Mouse (Mus musculus): Measurements from ENCODE around the gene Acin1. TPM values are rescaled to one million over a fixed set of nuclear protein-coding genes. Genes with fewer than 3 reads are reported as not detected.

The Acin1 gene
- total and polyA plus RNA-seq, 3 experiments = 74.0 to 324 (median 118) TPM

GRCm38 (mm10) chr14:54641305-54641969 is 45.3 kb downstream of the Acin1 start, which contains the start of gene Cdh24:
Gene Cdh24 (minus strand): TSS chr14:54641364.
- DNase-seq (ENCODE audit: extremely low read depth) = peak; percentile 75
- peak within 1 kb of the TSS; percentile 22 for H3K9ac ChIP-seq (ENCODE audit: insufficient read depth, low read depth)
- in situ Hi-C loops (cut with MboI; ENCODE audit: low pct_ligation_motif_present, low pct_unique_long_range_greater_than_20kb, low sequenced_read_pairs) (loop anchor here (25.0 kb wide), 1 partner anchor 579 kb away; no protein-coding TSS in a partner anchor), dilution Hi-C loops (cut with MboI; ENCODE audit: extremely low pct_ligation_motif_present, extremely low pct_unique_long_range_greater_than_20kb, low sequenced_read_pairs) (no loop called here)
- no peaks in the 10 kb centered on the region for H3K79me2 ChIP-seq (replicated peaks; ENCODE audit: control insufficient read depth, extremely low read depth, insufficient read depth, poor library complexity, severe bottlenecking)
- H3K27ac ChIP-seq (ENCODE audit: insufficient read depth, low read depth) = peak within 1 kb of the TSS; percentile 23; the same call in 1 of the 2 replicates
- peak within 1 kb of the TSS; percentile 68 for H3K4me2 ChIP-seq (ENCODE audit: insufficient read depth, low read depth, poor library complexity, severe bottlenecking)
- H3K27me3 ChIP-seq (replicated peaks) = no peaks in the 10 kb centered on the region
- H3K4me3 ChIP-seq (replicated peaks in 1 of 3; ENCODE audit: low read depth in 2 of 3, low read length in 2 of 3, poor library complexity in 1 of 3) = peak within 1 kb of the TSS; percentile 16 to 50 (median 36)
- H3K4me1 ChIP-seq (ENCODE audit: control insufficient read depth in 1 of 2, insufficient read depth in 2 of 2) = peaks cover 5 to 14% of the 10 kb centered on the region in 2 experiments; a peak in 2 of 4 replicates
- no peak for TF ChIP-seq CHD1 (IDR thresholded peaks at IDR 0.05; ENCODE audit: low read depth, low read length)
- peak; percentile 52; the same call in 1 of the 2 replicates for TF ChIP-seq MXI1 (IDR thresholded peaks at IDR 0.05; ENCODE audit: low read depth, low read length)
- TF ChIP-seq POLR2AphosphoS2 (IDR thresholded peaks at IDR 0.05; ENCODE audit: low read depth, low read length) = peak; percentile 88; the same call in 1 of the 2 replicates
- no peak for TF ChIP-seq HCFC1 (IDR thresholded peaks at IDR 0.05; ENCODE audit: low read depth, low read length)
- TF ChIP-seq E2F4 (IDR thresholded peaks at IDR 0.05; ENCODE audit: insufficient replicate concordance, low read depth, low read length) = no peak
- no peak for TF ChIP-seq KAT2A (IDR thresholded peaks at IDR 0.05; ENCODE audit: insufficient replicate concordance, low read length)
- TF ChIP-seq NELFE (IDR thresholded peaks at IDR 0.05; ENCODE audit: low read depth, low read length) = no peak; the same call in 1 of the 2 replicates
- no peak for TF ChIP-seq JUN (IDR thresholded peaks at IDR 0.05; ENCODE audit: insufficient read depth, low read depth, low read length)
- TF ChIP-seq RAD21 (IDR thresholded peaks at IDR 0.05; ENCODE audit: low read depth, low read length) = peak; percentile 58
- 0 out of 2 replicates have a peak, but pooled peaks have one; percentile 42 for TF ChIP-seq ZMIZ1 (IDR thresholded peaks at IDR 0.05; ENCODE audit: low read depth, low read length)
- peak; percentile 73 for TF ChIP-seq SMC3 (IDR thresholded peaks at IDR 0.05; ENCODE audit: low read depth, low read length)
- TF ChIP-seq CTCF (conservative IDR thresholded peaks at IDR 0.05 in 1 of 2, IDR thresholded peaks at IDR 0.05 in 1 of 2; ENCODE audit: low read depth in 2 of 2, low read length in 2 of 2) = peak; percentile 53 to 83
- TF ChIP-seq IRF4 (IDR thresholded peaks at IDR 0.05; ENCODE audit: low read depth, low read length) = no peak; the same call in 1 of the 2 replicates
- peaks cover 53 to 98% of the 10 kb centered on the region in 2 experiments for H3K36me3 ChIP-seq (replicated peaks in 1 of 2; ENCODE audit: control insufficient read depth in 1 of 2, insufficient read depth in 1 of 2, low read length in 1 of 2)
- H3K9me3 ChIP-seq (replicated peaks; ENCODE audit: low read length) = no peaks in the 10 kb centered on the region

DNA sequence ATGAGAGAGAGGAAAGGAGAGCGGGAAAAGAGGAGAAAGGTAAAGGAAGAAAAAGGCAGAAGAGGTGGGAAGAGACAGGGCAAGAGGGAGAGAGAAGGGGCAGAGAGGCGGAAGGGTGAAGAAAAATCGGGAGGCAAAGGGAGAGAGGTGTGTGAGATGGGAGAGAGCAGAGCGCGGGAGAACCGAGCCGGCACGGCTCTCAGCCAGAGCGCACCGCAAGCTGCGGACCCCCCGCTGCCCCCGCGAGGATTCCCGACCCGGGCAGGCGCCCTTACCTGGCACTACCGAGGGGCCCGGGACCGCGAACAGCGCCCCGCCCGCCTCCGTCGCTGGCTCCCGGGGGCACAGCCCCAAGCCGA is 45.8 kb downstream of the Acin1 start, which contains the start of gene Gm17606:
TSS of gene Gm17606 (plus strand) at position 7 of the 359 bp plus-strand sequence.
- Histone ChIP-seq H3K9me3 (replicated peaks; ENCODE audit: low read length) (no peaks in the 10 kb centered on the region), H3K4me2 (ENCODE audit: insufficient read depth, low read depth, poor library complexity, severe bottlenecking) (peak within 1 kb of the TSS; percentile 68), H3K79me2 (replicated peaks; ENCODE audit: control insufficient read depth, extremely low read depth, insufficient read depth, poor library complexity, severe bottlenecking) (no peaks in the 10 kb centered on the region), H3K4me3 (replicated peaks in 1 of 3; ENCODE audit: low read depth in 2 of 3, low read length in 2 of 3, poor library complexity in 1 of 3) (peak within 1 kb of the TSS; percentile 16 to 50 (median 36)), H3K4me1 (ENCODE audit: control insufficient read depth in 1 of 2, insufficient read depth in 2 of 2) (peaks cover 5 to 14% of the 10 kb centered on the region in 2 experiments; a peak in 2 of 4 replicates), H3K9ac (ENCODE audit: insufficient read depth, low read depth) (peak within 1 kb of the TSS; percentile 22), H3K36me3 (replicated peaks in 1 of 2; ENCODE audit: control insufficient read depth in 1 of 2, insufficient read depth in 1 of 2, low read length in 1 of 2) (peaks cover 53 to 98% of the 10 kb centered on the region in 2 experiments), H3K27ac (ENCODE audit: insufficient read depth, low read depth) (peak within 1 kb of the TSS; percentile 23; the same call in 1 of the 2 replicates), H3K27me3 (replicated peaks) (no peaks in the 10 kb centered on the region)
- dilution Hi-C loops (cut with MboI; ENCODE audit: extremely low pct_ligation_motif_present, extremely low pct_unique_long_range_greater_than_20kb, low sequenced_read_pairs) (no loop called here), in situ Hi-C loops (cut with MboI; ENCODE audit: low pct_ligation_motif_present, low pct_unique_long_range_greater_than_20kb, low sequenced_read_pairs) (loop anchor here (25.0 kb wide), 1 partner anchor 579 kb away; no protein-coding TSS in a partner anchor)
- no peak for DNase-seq (ENCODE audit: extremely low read depth)
- TF ChIP-seq TBP (conservative IDR thresholded peaks at IDR 0.05; ENCODE audit: low read depth, low read length) (no peak), ETS1 (conservative IDR thresholded peaks at IDR 0.05; ENCODE audit: low read depth, low read length) (no peak), MYC (IDR thresholded peaks at IDR 0.05; ENCODE audit: low read depth, low read length) (no peak), MAFK (IDR thresholded peaks at IDR 0.05; ENCODE audit: insufficient replicate concordance, low read length) (no peak), NRF1 (IDR thresholded peaks at IDR 0.05; ENCODE audit: low read depth, low read length) (no peak), ZNF384 (IDR thresholded peaks at IDR 0.05; ENCODE audit: low read depth, low read length) (no peak), JUND (conservative IDR thresholded peaks at IDR 0.05; ENCODE audit: low read depth, low read length) (no peak), USF1 (IDR thresholded peaks at IDR 0.05; ENCODE audit: low read depth, low read length) (no peak), ELF1 (IDR thresholded peaks at IDR 0.05; ENCODE audit: low read depth, low read length) (no peak), RAD21 (IDR thresholded peaks at IDR 0.05; ENCODE audit: low read depth, low read length) (no peak), TCF12 (IDR thresholded peaks at IDR 0.05; ENCODE audit: low read depth, low read length) (no peak), SIN3A (IDR thresholded peaks at IDR 0.05; ENCODE audit: low read length) (no peak), ZC3H11A (IDR thresholded peaks at IDR 0.05; ENCODE audit: low read depth, low read length) (no peak), EP300 (IDR thresholded peaks at IDR 0.05; ENCODE audit: low read length) (no peak), POLR2A (IDR thresholded peaks at IDR 0.05; ENCODE audit: low read depth, low read length) (no peak), UBTF (IDR thresholded peaks at IDR 0.05; ENCODE audit: low read depth, low read length) (no peak), SMC3 (IDR thresholded peaks at IDR 0.05; ENCODE audit: low read depth, low read length) (no peak)

Measured in CH12.LX (cell line).